Mouse (Mus musculus): ENCODE measurements at regions not wholly inside any gene's neighbourhood (a gene's known extent, or its start where the extent isn't known, plus 50 kb on each side); places are given as distances from the start of the nearest gene placed in this dataset.

DNA sequence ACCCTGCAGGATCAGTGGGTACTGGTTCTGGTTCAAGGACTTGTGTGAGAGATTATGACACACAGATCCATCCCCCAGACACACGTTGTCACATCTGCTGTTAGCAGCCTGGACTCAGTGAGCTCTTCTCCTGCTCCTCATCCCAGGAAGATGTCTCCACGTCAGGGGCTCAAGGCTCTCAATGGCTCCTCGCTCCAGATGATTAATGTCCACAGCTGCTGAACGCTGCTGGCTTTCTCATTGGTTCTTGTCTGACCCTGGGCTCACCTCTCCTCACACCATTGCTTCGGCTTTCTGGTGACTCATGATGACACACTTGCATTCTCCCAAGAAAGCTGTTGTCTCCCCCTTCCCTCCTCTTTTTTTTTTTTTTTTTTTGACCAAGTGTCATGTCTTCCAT is 116.2 kb downstream of the Gadd45g start:
- 36% methylated on average over 5 of the region's 5 CpGs for WGBS
- no peaks in the 10 kb centered on the region for H3K36me3 ChIP-seq
- peaks cover 21% of the 10 kb centered on the region for H3K4me1 ChIP-seq
- no peak overlapping the region for H3K27ac ChIP-seq
- no peak for ATAC-seq (ENCODE audit: insufficient read depth, low FRiP score, low read depth)
- H3K27me3 ChIP-seq (replicated peaks): no peaks in the 10 kb centered on the region
- H3K4me3 ChIP-seq (replicated peaks): no peak overlapping the region
- H3K4me2 ChIP-seq: no peak overlapping the region
- no peak overlapping the region for H3K9ac ChIP-seq
- H3K9me3 ChIP-seq: no peaks in the 10 kb centered on the region

- WGBS: 71% methylated on average over 6 of the region's 6 CpGs
- no peak for ATAC-seq (ENCODE audit: insufficient read depth, low FRiP score, low read depth)
- peaks cover 26% of the 10 kb centered on the region for H3K4me1 ChIP-seq
- peak overlapping the region; percentile 63 for H3K27ac ChIP-seq
- no peak overlapping the region for H3K9ac ChIP-seq
- no peak overlapping the region for H3K4me3 ChIP-seq (replicated peaks)
- 0 out of 2 replicates have a peak overlapping the region, but pooled peaks have one; percentile 6 for H3K4me2 ChIP-seq
- no peaks in the 10 kb centered on the region for H3K27me3 ChIP-seq (replicated peaks)
- H3K36me3 ChIP-seq: no peaks in the 10 kb centered on the region
- H3K9me3 ChIP-seq: no peaks in the 10 kb centered on the region
Measured at GRCm38 (mm10) chr13:51963966-51964365, 117.5 kb downstream of the Gadd45g start.

DNA sequence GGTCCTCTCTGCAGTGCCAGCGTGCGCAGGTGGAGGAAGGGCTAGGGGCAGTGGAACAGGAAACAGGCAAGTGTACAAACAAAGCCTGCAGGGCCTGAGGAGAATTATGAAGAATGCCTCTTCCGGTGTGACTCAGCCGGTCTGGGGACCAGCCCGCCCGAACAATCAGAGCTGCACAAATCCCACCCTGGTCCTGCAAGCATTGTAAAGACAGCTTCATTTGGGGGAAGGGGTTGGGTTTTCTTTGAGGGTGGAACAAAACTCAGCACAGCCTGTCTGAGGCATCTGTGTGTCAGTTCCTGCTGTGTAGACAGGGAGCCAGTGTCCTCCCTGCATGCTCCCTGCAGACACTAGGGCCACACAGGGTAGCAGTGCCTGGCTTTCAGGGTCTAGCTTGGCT is 117.9 kb downstream of the Gadd45g start:
- H3K4me2 ChIP-seq: 0 out of 2 replicates have a peak overlapping the region, but pooled peaks have one; percentile 6
- peak; percentile 56; the same call in 1 of the 2 replicates for ATAC-seq (ENCODE audit: insufficient read depth, low FRiP score, low read depth)
- H3K9ac ChIP-seq: no peak overlapping the region
- H3K4me3 ChIP-seq (replicated peaks): no peak overlapping the region
- H3K4me1 ChIP-seq: peaks cover 31% of the 10 kb centered on the region
- peak overlapping the region; percentile 63 for H3K27ac ChIP-seq
- H3K27me3 ChIP-seq (replicated peaks): no peaks in the 10 kb centered on the region
- H3K36me3 ChIP-seq: no peaks in the 10 kb centered on the region
- 39% methylated on average over 6 of the region's 6 CpGs for WGBS
- no peaks in the 10 kb centered on the region for H3K9me3 ChIP-seq

GRCm38 (mm10) chr13:51964921-51965320 is 118.4 kb downstream of the Gadd45g start:
- H3K9ac ChIP-seq: no peak overlapping the region
- H3K9me3 ChIP-seq: no peaks in the 10 kb centered on the region
- H3K4me1 ChIP-seq: peaks cover 36% of the 10 kb centered on the region
- peak overlapping the region; percentile 63; the same call in 1 of the 2 replicates for H3K27ac ChIP-seq
- WGBS: 64% methylated on average over 2 of the region's 2 CpGs
- ATAC-seq (ENCODE audit: insufficient read depth, low FRiP score, low read depth): no peak
- no peak overlapping the region for H3K4me3 ChIP-seq (replicated peaks)
- no peak overlapping the region for H3K4me2 ChIP-seq
- no peaks in the 10 kb centered on the region for H3K36me3 ChIP-seq
- no peaks in the 10 kb centered on the region for H3K27me3 ChIP-seq (replicated peaks)

DNA sequence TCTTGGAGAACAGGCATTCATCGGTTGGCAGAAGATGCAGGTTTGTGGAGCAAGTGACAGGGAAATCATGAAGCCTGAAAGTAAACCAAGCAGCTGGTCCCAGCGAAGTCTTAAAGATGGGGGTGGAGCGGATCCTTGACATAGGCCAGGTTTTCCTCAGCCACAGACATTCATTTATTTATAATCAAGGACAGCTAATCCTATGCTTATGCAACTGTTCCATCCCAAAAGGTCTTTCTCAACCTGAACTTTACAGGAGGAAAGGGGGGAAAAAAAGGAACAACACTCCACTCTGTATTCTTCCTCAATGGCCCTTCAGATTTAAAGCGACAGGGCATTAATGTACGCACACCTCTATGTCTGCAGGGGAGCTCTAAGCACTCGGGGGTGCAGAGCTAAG is 121.6 kb downstream of the Gadd45g start:
- no peaks in the 10 kb centered on the region for H3K9me3 ChIP-seq
- no peak overlapping the region for H3K9ac ChIP-seq
- peaks cover 40% of the 10 kb centered on the region for H3K4me1 ChIP-seq
- no peak overlapping the region for H3K4me2 ChIP-seq
- WGBS: 65% methylated on average over 6 of the region's 6 CpGs
- H3K27ac ChIP-seq: 0 out of 2 replicates have a peak overlapping the region, but pooled peaks have one; percentile 24
- no peak for ATAC-seq (ENCODE audit: insufficient read depth, low FRiP score, low read depth)
- H3K4me3 ChIP-seq (replicated peaks): no peak overlapping the region
- H3K27me3 ChIP-seq (replicated peaks): no peaks in the 10 kb centered on the region
- no peaks in the 10 kb centered on the region for H3K36me3 ChIP-seq

- WGBS: 55% methylated on average over 9 of the region's 9 CpGs
- Histone ChIP-seq H3K27me3 (replicated peaks) (no peaks in the 10 kb centered on the region), H3K36me3 (no peaks in the 10 kb centered on the region), H3K4me2 (no peak overlapping the region), H3K27ac (peak overlapping the region; percentile 24; the same call in 1 of the 2 replicates), H3K9ac (no peak overlapping the region), H3K4me3 (replicated peaks) (no peak overlapping the region), H3K9me3 (no peaks in the 10 kb centered on the region), H3K4me1 (peaks cover 37% of the 10 kb centered on the region)
- ATAC-seq (ENCODE audit: insufficient read depth, low FRiP score, low read depth): no peak
Measured at GRCm38 (mm10) chr13:51968796-51969195, 122.3 kb downstream of the Gadd45g start.

GRCm38 (mm10) chr13:51970051-51970450 is 123.6 kb downstream of the Gadd45g start:
- H3K27me3 ChIP-seq (replicated peaks): no peaks in the 10 kb centered on the region
- no peaks in the 10 kb centered on the region for H3K36me3 ChIP-seq
- no peak overlapping the region for H3K9ac ChIP-seq
- no peak overlapping the region; the same call in 1 of the 2 replicates for H3K27ac ChIP-seq
- no peak overlapping the region for H3K4me3 ChIP-seq (replicated peaks)
- H3K4me1 ChIP-seq: peaks cover 34% of the 10 kb centered on the region
- 0 out of 2 replicates have a peak, but pooled peaks have one; percentile 33 for ATAC-seq (ENCODE audit: insufficient read depth, low FRiP score, low read depth)
- H3K9me3 ChIP-seq: no peaks in the 10 kb centered on the region
- WGBS: 70% methylated on average over 11 of the region's 11 CpGs
- H3K4me2 ChIP-seq: no peak overlapping the region

- WGBS: 60% methylated on average over 12 of the region's 12 CpGs
- Histone ChIP-seq H3K9ac (no peak overlapping the region), H3K9me3 (no peaks in the 10 kb centered on the region), H3K27ac (no peak overlapping the region), H3K4me3 (replicated peaks) (no peak overlapping the region), H3K36me3 (no peaks in the 10 kb centered on the region), H3K4me2 (no peak overlapping the region), H3K27me3 (replicated peaks) (no peaks in the 10 kb centered on the region), H3K4me1 (peaks cover 51% of the 10 kb centered on the region)
- ATAC-seq (ENCODE audit: insufficient read depth, low FRiP score, low read depth): no peak
Measured at GRCm38 (mm10) chr13:51972656-51973310, 126.3 kb downstream of the Gadd45g start.

DNA sequence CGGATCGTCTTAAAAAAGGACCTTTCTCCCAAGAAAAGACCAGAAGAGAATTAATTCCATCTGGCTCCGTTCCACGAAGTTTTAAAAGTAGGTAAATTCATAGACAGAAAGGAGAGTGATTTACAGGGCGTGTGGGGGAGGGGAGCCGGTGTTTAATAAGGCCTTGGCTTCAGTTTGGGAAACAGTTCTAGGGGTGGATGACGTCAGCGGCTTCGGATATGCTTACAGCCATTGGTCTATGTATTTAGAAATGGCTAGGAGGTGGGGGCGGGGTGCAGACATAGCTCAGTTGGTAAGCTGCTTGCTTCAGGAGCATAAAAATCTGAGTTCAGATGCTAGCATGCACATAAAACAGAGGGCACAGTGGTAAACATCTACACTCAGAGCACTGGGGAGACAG is 127.0 kb downstream of the Gadd45g start:
- Histone ChIP-seq H3K27ac (no peak overlapping the region), H3K9ac (no peak overlapping the region), H3K4me1 (peaks cover 51% of the 10 kb centered on the region), H3K4me3 (replicated peaks) (no peak overlapping the region), H3K27me3 (replicated peaks) (no peaks in the 10 kb centered on the region), H3K4me2 (no peak overlapping the region), H3K9me3 (no peaks in the 10 kb centered on the region), H3K36me3 (no peaks in the 10 kb centered on the region)
- no peak for ATAC-seq (ENCODE audit: insufficient read depth, low FRiP score, low read depth)
- 54% methylated on average over 10 of the region's 10 CpGs for WGBS

DNA sequence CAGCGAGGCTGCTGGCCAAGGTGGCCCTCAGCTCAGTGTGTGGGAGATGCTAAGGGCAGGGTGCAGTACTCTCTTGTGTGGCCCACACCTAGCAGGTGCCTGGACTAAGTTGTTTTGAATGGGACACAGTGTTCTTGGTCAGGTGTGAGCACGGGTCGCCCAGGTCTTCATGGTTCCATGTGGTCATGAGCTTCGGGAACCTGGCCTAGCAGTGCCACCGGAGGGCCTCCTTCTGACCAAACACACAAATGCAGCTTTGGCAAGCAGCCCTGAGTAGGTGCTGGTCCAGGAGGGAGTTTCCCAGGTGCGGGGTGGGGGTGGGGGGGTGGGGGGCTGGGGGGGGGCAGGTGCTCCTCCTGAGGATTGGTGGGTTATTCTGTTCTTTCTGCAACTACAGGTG is 127.6 kb downstream of the Gadd45g start:
- Histone ChIP-seq H3K27ac (no peak overlapping the region), H3K9me3 (no peaks in the 10 kb centered on the region), H3K36me3 (no peaks in the 10 kb centered on the region), H3K9ac (no peak overlapping the region), H3K4me3 (replicated peaks) (no peak overlapping the region), H3K4me1 (peaks cover 44% of the 10 kb centered on the region), H3K4me2 (no peak overlapping the region), H3K27me3 (replicated peaks) (no peaks in the 10 kb centered on the region)
- WGBS: 87% methylated on average over 6 of the region's 6 CpGs
- ATAC-seq (ENCODE audit: insufficient read depth, low FRiP score, low read depth): no peak

DNA sequence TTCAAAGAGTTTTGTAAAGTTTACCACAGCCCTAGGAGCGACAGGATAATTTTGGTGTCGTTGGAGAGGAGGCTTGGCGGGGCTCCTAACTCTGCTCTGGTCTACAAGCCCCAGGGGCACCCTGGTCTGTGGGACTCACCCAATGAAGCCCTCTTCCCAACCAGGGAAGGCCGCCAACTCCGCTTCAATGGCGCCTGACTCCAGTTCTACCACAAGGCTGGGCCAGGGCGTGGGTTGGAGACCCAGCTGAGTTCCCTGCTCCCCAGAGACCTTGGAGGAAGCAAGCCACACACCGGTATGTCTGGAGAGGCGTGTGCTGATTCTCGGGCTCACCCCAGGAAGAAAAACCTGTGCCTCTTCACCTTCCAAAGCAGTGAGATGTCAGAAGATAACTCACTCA is 128.9 kb downstream of the Gadd45g start:
- H3K9ac ChIP-seq: no peak overlapping the region
- no peak overlapping the region for H3K4me2 ChIP-seq
- H3K9me3 ChIP-seq: no peaks in the 10 kb centered on the region
- H3K4me1 ChIP-seq: peaks cover 33% of the 10 kb centered on the region
- 65% methylated on average over 10 of the region's 10 CpGs for WGBS
- H3K36me3 ChIP-seq: no peaks in the 10 kb centered on the region
- no peaks in the 10 kb centered on the region for H3K27me3 ChIP-seq (replicated peaks)
- no peak overlapping the region for H3K4me3 ChIP-seq (replicated peaks)
- peak overlapping the region; percentile 57; the same call in 1 of the 2 replicates for H3K27ac ChIP-seq
- ATAC-seq (ENCODE audit: insufficient read depth, low FRiP score, low read depth): no peak

GRCm38 (mm10) chr13:51975801-51976601 is 129.5 kb downstream of the Gadd45g start:
- H3K9ac ChIP-seq: no peak overlapping the region
- WGBS: 36% methylated on average over 7 of the region's 7 CpGs
- H3K9me3 ChIP-seq: no peaks in the 10 kb centered on the region
- no peaks in the 10 kb centered on the region for H3K27me3 ChIP-seq (replicated peaks)
- no peak overlapping the region for H3K4me3 ChIP-seq (replicated peaks)
- peak; percentile 81 for ATAC-seq (ENCODE audit: insufficient read depth, low FRiP score, low read depth)
- no peak overlapping the region for H3K4me2 ChIP-seq
- no peaks in the 10 kb centered on the region for H3K36me3 ChIP-seq
- H3K4me1 ChIP-seq: peaks cover 33% of the 10 kb centered on the region
- peak overlapping the region; percentile 57 for H3K27ac ChIP-seq
